Mouse (Mus musculus) liver, embryonic 16.5 days (tissue): ENCODE measurements around the gene Gfm1. TPM values are rescaled to one million over a fixed set of nuclear protein-coding genes. Genes with fewer than 3 reads are reported as not detected.

ENCODE experiments used
- ATAC-seq: fragments of 200-750 bp; cut with Nextera tagmentation; 2 replicates; pipeline ENCODE4 v1.8.0; 2017; ENCODE audit warnings: low read depth, mild to moderate bottlenecking, moderate number of reproducible peaks, moderate library complexity
- H3K27ac ChIP-seq: fragments of 300-500 bp; sonication (generic); 2 replicates; pipeline ENCODE4 v1.5.1; 2014; ENCODE audit warnings: mild to moderate bottlenecking, low read length
- H3K27me3 ChIP-seq: fragments of 300-500 bp; sonication (generic); 2 replicates; pipeline ENCODE4 v1.6.1; 2014; ENCODE audit warnings: low read depth, low read length, mixed read lengths; ENCODE audit not compliant: control insufficient read depth, insufficient read depth
- H3K36me3 ChIP-seq: fragments of 300-500 bp; sonication (generic); 2 replicates; pipeline ENCODE4 v1.6.1; 2014; ENCODE audit warnings: mild to moderate bottlenecking; ENCODE audit not compliant: control insufficient read depth, insufficient read depth
- H3K4me1 ChIP-seq: fragments of 300-500 bp; sonication (generic); 2 replicates; pipeline ENCODE4 v1.6.1; 2014; ENCODE audit warnings: low read depth, low read length, mixed read lengths; ENCODE audit not compliant: control insufficient read depth
- H3K4me2 ChIP-seq: fragments of 300-500 bp; sonication (generic); 2 replicates; pipeline ENCODE4 v1.6.1; 2014; ENCODE audit warnings: low read depth, low read length, mixed read lengths
- H3K4me3 ChIP-seq: fragments of 300-500 bp; sonication (generic); 2 replicates; pipeline ENCODE4 v1.5.1; 2014; ENCODE audit warnings: low read depth, mild to moderate bottlenecking, low read length
- H3K9ac ChIP-seq: fragments of 300-500 bp; sonication (generic); 2 replicates; pipeline ENCODE4 v1.6.1; 2014; ENCODE audit warnings: low read depth, low read length
- H3K9me3 ChIP-seq: fragments of 300-500 bp; sonication (generic); replicated peaks from 2 replicates; pipeline ENCODE4 v1.6.1; 2016; ENCODE audit warnings: low read length; ENCODE audit not compliant: control insufficient read depth
- WGBS: fragments of 180-500 bp; shearing (Covaris S2); extraction: QIAGEN DNeasy Blood & Tissue Kit; methylation state at CpG from one replicate; pipeline ENCODE4 v1.1.7; 2014; ENCODE audit not compliant: insufficient replicate concordance; 5-methylcytosine and 5-hydroxymethylcytosine counted together
- polyA plus RNA-seq: library from polyadenylated mRNA; unstranded; fragments of >200 nt; fragmentation: Nextera tagmentation; extraction: Ambion mirVana; gene quantifications from 2 replicates; pipeline ENCODE4 v1.2.1, GENCODE M21; 2015

The Gfm1 gene
- polyA plus RNA-seq: 27.2 and 29.3 TPM in 2 replicates

DNA sequence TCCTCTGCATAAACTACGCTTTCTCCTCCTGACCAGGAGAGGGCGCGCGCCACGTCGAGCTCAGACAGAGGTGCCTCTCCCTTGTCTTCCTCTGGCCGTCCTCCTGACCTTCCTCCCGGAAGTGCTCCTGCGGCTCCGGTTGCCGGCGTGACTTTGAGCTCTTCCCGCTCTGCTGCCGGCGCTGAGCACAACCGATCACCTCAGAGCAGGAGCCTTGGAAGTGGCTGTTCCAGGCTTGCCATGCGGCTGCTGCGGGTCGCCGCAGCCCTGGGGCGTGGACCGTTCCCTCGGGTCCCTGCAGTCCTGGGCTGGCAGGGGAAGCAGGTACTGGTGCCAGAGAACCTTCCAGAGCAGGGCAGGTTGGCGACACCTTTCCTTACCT lies at the start of gene Gfm1:
Gene Gfm1, plus strand, starts transcription at position 98 of the 382 bp plus-strand sequence.
- no peaks in the 10 kb centered on the region for H3K9me3 ChIP-seq
- peak within 1 kb of the TSS; percentile 84 for H3K9ac ChIP-seq
- H3K27ac ChIP-seq: 0 out of 2 replicates have a peak within 1 kb of the TSS, but pooled peaks have one; percentile 26
- H3K4me3 ChIP-seq: peak within 1 kb of the TSS; percentile 96
- 0% methylated on average over 24 of the region's 24 CpGs for WGBS
- peaks cover 9% of the 10 kb centered on the region for H3K4me1 ChIP-seq
- peak; percentile 91 for ATAC-seq
- H3K4me2 ChIP-seq: peak within 1 kb of the TSS; percentile 78
- no peaks in the 10 kb centered on the region; the same call in 1 of the 2 replicates for H3K36me3 ChIP-seq
- H3K27me3 ChIP-seq: no peaks in the 10 kb centered on the region

DNA sequence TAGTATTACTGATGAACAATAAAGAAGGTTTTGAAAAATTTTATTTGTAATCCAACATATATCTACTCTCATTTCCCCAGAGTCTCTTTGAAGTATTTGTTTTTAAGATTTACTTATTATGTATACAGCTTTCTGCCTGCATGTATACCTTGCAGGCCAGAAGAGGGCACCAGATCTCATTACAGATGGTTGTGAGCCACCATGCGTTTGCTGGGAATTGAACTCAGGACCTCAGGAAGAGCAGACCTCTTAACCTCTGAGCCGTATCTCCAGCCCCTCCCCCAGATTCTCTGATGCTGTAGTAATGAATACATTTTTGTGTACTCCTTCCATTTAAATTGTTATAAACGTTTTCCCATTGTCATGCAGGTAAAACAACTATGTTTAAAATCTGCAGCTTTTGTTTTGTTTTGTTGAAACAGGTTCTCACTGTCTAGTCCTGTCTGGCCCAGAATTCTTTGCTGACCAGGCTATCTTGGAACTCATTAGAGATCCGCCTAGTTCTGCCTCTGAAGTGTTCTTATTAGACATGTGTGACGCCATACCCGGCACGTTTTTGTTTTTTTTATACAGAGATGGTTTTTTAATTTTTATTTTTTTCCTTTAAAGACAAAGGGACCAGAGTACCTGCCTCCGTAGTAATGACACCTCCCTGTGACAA lies 428 bp upstream of the Gfm1 start:
- no peaks in the 10 kb centered on the region for H3K27me3 ChIP-seq
- H3K4me1 ChIP-seq: peaks cover 9% of the 10 kb centered on the region
- H3K27ac ChIP-seq: no peak overlapping the region
- peak overlapping the region; percentile 78 for H3K4me2 ChIP-seq
- H3K9ac ChIP-seq: no peak overlapping the region
- no peaks in the 10 kb centered on the region for H3K9me3 ChIP-seq
- H3K36me3 ChIP-seq: no peaks in the 10 kb centered on the region; the same call in 1 of the 2 replicates
- H3K4me3 ChIP-seq: peak overlapping the region; percentile 96
- 30% methylated on average over 8 of the region's 8 CpGs for WGBS
- 0 out of 2 replicates have a peak, but pooled peaks have one; percentile 9 for ATAC-seq

DNA sequence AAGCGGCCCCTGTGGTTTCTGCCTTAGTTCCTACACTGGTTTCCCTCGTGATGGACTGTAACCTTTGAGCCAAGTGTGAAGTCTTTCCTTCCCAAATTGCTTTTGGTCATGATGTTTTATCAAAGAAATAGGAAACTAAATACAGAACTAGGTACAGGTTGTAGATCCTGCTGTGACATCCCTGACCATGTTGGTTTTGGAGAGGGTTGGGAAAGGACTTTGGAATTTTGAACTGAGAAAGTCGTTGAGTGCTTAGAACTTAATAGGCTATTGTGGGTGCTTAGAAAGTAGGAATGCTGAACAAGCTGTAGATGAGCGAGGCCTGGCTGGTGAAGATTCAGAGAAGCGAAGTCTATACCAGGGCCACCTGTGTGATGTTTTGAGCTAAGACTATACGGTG lies 4.1 kb downstream of the Gfm1 start:
- H3K36me3 ChIP-seq: peaks cover 9% of the 10 kb centered on the region

DNA sequence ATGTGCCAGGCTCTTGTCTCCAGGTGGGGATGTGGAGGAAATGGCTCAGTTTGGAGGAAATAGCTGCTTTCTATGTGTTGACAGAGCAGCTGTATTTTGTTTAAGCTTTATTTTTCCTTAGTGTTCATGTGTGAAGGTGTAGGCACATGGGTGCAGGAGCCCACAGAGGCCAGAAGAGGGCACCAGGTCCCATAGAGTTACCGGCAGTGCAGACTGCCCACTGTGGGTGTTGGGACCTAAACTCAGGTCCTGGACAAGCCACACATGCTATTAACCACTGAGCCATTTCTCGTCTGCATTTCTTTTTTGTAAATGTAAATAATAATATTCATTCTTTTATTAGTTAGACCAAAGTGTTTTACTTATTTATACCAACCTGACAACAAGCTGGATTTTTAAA lies 17.2 kb downstream of the Gfm1 start:
- no peaks in the 10 kb centered on the region for H3K27me3 ChIP-seq
- no peak overlapping the region for H3K4me2 ChIP-seq
- no peak overlapping the region for H3K9ac ChIP-seq
- peaks cover 16% of the 10 kb centered on the region; the same call in 1 of the 2 replicates for H3K36me3 ChIP-seq
- no peaks in the 10 kb centered on the region for H3K4me1 ChIP-seq
- no peak overlapping the region for H3K4me3 ChIP-seq
- no peaks in the 10 kb centered on the region for H3K9me3 ChIP-seq
- H3K27ac ChIP-seq: no peak overlapping the region
- WGBS: 84% methylated on average over 2 of the region's 2 CpGs
- no peak for ATAC-seq

More for the DNA sequence above, 4.1 kb downstream of the Gfm1 start:
- Histone ChIP-seq H3K9me3 (no peaks in the 10 kb centered on the region), H3K4me1 (peaks cover 9% of the 10 kb centered on the region), H3K27me3 (no peaks in the 10 kb centered on the region), H3K4me3 (no peak overlapping the region), H3K4me2 (no peak overlapping the region), H3K27ac (no peak overlapping the region), H3K9ac (no peak overlapping the region)
- 77% methylated on average over 6 of the region's 6 CpGs for WGBS
- ATAC-seq: no peak

DNA sequence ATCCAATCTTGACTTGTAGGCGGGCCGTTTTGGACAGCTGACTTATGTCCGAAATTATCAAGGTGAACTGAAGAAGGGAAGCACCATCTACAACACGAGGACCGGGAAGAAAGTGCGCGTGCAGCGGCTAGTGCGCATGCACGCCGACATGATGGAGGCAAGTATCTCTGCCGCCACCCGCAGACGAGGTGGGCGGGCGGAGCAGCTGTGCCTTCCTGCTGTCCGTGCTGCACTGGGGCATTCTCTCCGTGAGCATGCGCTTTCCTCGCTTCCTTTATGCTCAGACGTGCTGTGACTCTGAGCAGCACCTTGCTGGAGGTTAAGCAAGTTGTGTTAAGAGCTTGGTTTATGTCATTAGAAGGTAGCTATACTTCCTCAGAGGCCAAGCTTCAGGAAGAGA lies 19.8 kb downstream of the Gfm1 start:
- 89% methylated on average over 21 of the region's 21 CpGs for WGBS
- H3K9ac ChIP-seq: no peak overlapping the region
- H3K4me3 ChIP-seq: no peak overlapping the region
- no peaks in the 10 kb centered on the region for H3K27me3 ChIP-seq
- no peak for ATAC-seq
- no peak overlapping the region for H3K27ac ChIP-seq
- no peak overlapping the region for H3K4me2 ChIP-seq
- H3K9me3 ChIP-seq: no peaks in the 10 kb centered on the region
- H3K4me1 ChIP-seq: no peaks in the 10 kb centered on the region
- peaks cover 20% of the 10 kb centered on the region for H3K36me3 ChIP-seq

DNA sequence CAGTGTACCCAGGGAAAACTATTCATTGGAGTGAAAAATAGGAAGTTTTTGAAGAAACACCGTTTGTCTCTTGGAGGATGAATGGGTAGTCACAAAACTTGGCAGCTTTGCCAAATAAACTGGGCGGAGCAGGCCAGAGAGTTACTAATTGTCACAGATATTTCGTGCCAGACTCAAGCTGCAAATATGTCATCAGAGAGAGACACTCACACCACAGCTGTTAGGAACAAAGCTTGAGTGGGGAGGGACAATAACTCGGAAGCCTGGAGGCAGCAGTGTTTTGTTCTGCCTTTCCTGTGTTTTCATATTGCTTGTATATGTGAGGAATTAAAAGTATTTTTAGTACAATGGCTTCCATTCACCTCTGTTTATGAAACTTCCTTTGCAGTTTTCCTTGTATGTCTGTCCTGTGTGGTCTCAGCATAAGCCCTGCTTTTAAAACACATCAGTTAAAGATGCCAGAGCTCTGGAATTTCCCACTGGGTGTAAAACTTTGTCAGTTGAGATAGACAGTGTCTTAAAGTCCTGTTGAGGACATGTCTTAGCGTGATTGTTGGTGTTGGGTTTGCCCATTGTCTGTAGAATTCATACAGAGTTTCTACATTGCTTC lies 20.8 kb downstream of the Gfm1 start:
- no peak overlapping the region for H3K27ac ChIP-seq

DNA sequence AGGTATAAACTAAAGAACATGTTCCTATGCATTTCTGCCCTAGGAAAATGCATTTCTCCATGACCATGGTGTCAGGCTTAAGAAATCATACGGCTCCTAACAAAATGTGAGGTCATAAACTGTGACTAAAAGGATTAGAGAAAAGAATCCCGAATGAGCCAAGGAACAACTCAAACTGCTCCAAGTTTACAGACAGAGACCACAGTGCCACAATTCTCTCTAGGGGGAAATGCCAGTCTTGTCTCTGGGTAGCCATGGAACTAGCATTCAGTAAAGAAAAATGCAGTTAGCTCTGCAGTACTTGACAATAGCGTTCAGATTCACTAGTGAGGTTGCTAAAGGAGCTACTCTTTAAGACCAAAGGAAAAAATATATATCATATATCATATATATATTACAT lies 30.0 kb downstream of the Gfm1 start:
- no peak for ATAC-seq
- Histone ChIP-seq H3K4me3 (no peak overlapping the region), H3K36me3 (peaks cover 7% of the 10 kb centered on the region), H3K9me3 (no peaks in the 10 kb centered on the region), H3K4me2 (no peak overlapping the region), H3K27me3 (no peaks in the 10 kb centered on the region), H3K27ac (no peak overlapping the region), H3K4me1 (peaks cover 7% of the 10 kb centered on the region), H3K9ac (no peak overlapping the region)
- 81% methylated on average over 3 of the region's 3 CpGs for WGBS

More for the DNA sequence above, 20.8 kb downstream of the Gfm1 start:
- WGBS: 75% methylated on average over 5 of the region's 5 CpGs
- no peak overlapping the region for H3K4me2 ChIP-seq
- no peaks in the 10 kb centered on the region for H3K4me1 ChIP-seq
- H3K4me3 ChIP-seq: no peak overlapping the region
- H3K36me3 ChIP-seq: peaks cover 20% of the 10 kb centered on the region
- H3K9ac ChIP-seq: no peak overlapping the region
- H3K9me3 ChIP-seq: no peaks in the 10 kb centered on the region
- ATAC-seq: no peak
- no peaks in the 10 kb centered on the region for H3K27me3 ChIP-seq

DNA sequence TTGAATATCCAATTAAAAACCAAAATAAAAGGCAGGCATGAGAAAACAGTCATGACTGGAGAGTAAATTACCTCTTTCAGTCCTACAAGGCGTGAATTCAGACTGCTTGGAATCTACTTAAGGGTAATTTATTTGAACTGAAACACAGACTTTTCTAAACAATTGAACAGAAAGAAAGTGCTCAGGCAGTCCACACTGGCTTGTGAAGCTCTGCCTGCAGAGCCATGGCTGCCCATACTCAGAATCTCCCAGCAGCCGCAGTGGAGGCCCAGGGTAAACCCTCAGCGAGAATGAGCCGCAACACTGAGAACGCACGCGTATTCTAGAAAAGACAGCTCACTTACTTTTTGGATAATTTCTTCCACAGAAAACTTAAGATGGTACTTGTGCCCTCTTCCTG lies 32.1 kb downstream of the Gfm1 start:
- no peak for ATAC-seq
- no peak overlapping the region for H3K4me2 ChIP-seq
- H3K4me3 ChIP-seq: no peak overlapping the region
- no peak overlapping the region for H3K27ac ChIP-seq
- no peak overlapping the region for H3K9ac ChIP-seq
- H3K27me3 ChIP-seq: no peaks in the 10 kb centered on the region
- H3K9me3 ChIP-seq: no peaks in the 10 kb centered on the region
- WGBS: 88% methylated on average over 7 of the region's 7 CpGs
- H3K36me3 ChIP-seq: peaks cover 7% of the 10 kb centered on the region
- peaks cover 7% of the 10 kb centered on the region for H3K4me1 ChIP-seq

DNA sequence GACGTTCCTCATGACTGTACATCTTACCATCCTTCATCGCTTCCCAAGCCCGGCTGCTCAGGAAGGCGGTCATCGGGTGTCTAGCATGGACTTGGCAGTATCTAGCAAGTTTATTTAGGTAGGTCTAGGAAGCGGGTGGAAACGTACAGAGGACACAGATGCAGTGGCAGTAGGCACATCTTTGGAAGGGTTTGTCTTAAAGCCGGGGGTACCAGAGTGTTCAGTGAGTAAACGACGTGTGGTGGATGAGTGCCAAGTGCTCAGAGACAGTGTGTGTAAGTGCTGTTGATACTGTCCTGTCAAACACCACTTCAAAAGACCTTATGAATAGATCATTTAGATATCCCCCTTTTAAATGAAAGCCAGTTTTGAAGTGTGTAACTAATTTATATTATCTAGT lies 32.7 kb downstream of the Gfm1 start:
- Histone ChIP-seq H3K27me3 (no peaks in the 10 kb centered on the region), H3K9ac (no peak overlapping the region), H3K4me3 (no peak overlapping the region), H3K4me2 (0 out of 2 replicates have a peak overlapping the region, but pooled peaks have one; percentile 13), H3K36me3 (peaks cover 7% of the 10 kb centered on the region), H3K9me3 (no peaks in the 10 kb centered on the region), H3K4me1 (peaks cover 7% of the 10 kb centered on the region), H3K27ac (no peak overlapping the region)
- no peak for ATAC-seq
- 52% methylated on average over 10 of the region's 10 CpGs for WGBS
